Mouse (Mus musculus) ES-Bruce4 (cell line): Measurements from ENCODE around the gene Pdcd1lg2. TPM values are rescaled to one million over a fixed set of nuclear protein-coding genes. Genes with fewer than 3 reads are reported as not detected.

Experiments used
- H3K27ac ChIP-seq: 2 replicates; pipeline ENCODE4 v1.5.1; 2012; ENCODE audit warnings: low read length, inconsistent platforms; ENCODE audit not compliant: insufficient read depth
- H3K27me3 ChIP-seq: 2 replicates; pipeline ENCODE4 v1.6.1; 2012; ENCODE audit warnings: mild to moderate bottlenecking, low read length, inconsistent platforms; ENCODE audit not compliant: control insufficient read depth, poor library complexity, insufficient read depth, severe bottlenecking
- H3K36me3 ChIP-seq: 2 replicates; pipeline ENCODE4 v1.6.1; 2012; ENCODE audit warnings: inconsistent platforms, mild to moderate bottlenecking, low read length, moderate library complexity; ENCODE audit not compliant: control insufficient read depth, poor library complexity, insufficient read depth, severe bottlenecking
- H3K4me1 ChIP-seq: one replicate; pipeline ENCODE4 v1.8.1; 2011; ENCODE audit warnings: low read length; ENCODE audit not compliant: control insufficient read depth, insufficient read depth
- H3K4me3 ChIP-seq: 2 replicates; pipeline ENCODE4 v1.5.1; 2011; ENCODE audit warnings: low read depth, mild to moderate bottlenecking, low read length
- H3K9ac ChIP-seq: 2 replicates; pipeline ENCODE4 v1.6.1; 2012; ENCODE audit warnings: low read depth, mild to moderate bottlenecking, inconsistent platforms; ENCODE audit not compliant: poor library complexity, severe bottlenecking
- H3K9me3 ChIP-seq: replicated peaks from 2 replicates; pipeline ENCODE4 v1.6.1; 2012; ENCODE audit warnings: mild to moderate bottlenecking, low read length, inconsistent platforms; ENCODE audit not compliant: control insufficient read depth, poor library complexity, insufficient read depth, severe bottlenecking
- CTCF ChIP-seq: IDR thresholded peaks from one replicate; pipeline ENCODE4 v1.8.1; 2011; ENCODE audit warnings: low read depth, low read length
- EP300 ChIP-seq: IDR thresholded peaks from 2 replicates; pipeline ENCODE4 v1.6.1; 2011; ENCODE audit warnings: low read depth, low read length; ENCODE audit not compliant: insufficient read depth
- POLR2A ChIP-seq: IDR thresholded peaks from one replicate; pipeline ENCODE4 v1.8.1; 2011; ENCODE audit warnings: low read length; ENCODE audit not compliant: insufficient read depth
- polyA plus RNA-seq: library from polyadenylated mRNA; stranded (reverse); fragments of >200 nt; gene quantifications from 2 replicates; pipeline ENCODE4 v1.2.4, GENCODE M21; 2011; ENCODE audit warnings: low read depth; ENCODE audit not compliant: missing spikeins, insufficient read depth, insufficient read length

Gene Pdcd1lg2
- polyA plus RNA-seq, 1 experiment, result not detected

GRCm38 (mm10) chr19:29399786-29400185 lies 10.9 kb upstream of the Pdcd1lg2 start:
- H3K27ac ChIP-seq, result no peak overlapping the region
- H3K27me3 ChIP-seq, result no peaks in the 10 kb centered on the region
- H3K4me1 ChIP-seq, result no peaks in the 10 kb centered on the region
- peaks cover 7% of the 10 kb centered on the region; the same call in 1 of the 2 replicates for H3K9me3 ChIP-seq
- no peak overlapping the region for H3K4me3 ChIP-seq
- no peak overlapping the region for H3K9ac ChIP-seq
- H3K36me3 ChIP-seq, result no peaks in the 10 kb centered on the region
- TF ChIP-seq CTCF (no peak), POLR2A (no peak), EP300 (no peak)

- TF ChIP-seq POLR2A (no peak), EP300 (no peak), CTCF (no peak)
- peaks cover 7% of the 10 kb centered on the region; the same call in 1 of the 2 replicates for H3K9me3 ChIP-seq
- no peak overlapping the region for H3K4me3 ChIP-seq
Measured at GRCm38 (mm10) chr19:29400466-29400865, 10.3 kb upstream of the Pdcd1lg2 start.

GRCm38 (mm10) chr19:29402621-29403020 lies 8.1 kb upstream of the Pdcd1lg2 start:
- no peak overlapping the region for H3K4me3 ChIP-seq
- H3K27ac ChIP-seq, result no peak overlapping the region
- H3K4me1 ChIP-seq, result no peaks in the 10 kb centered on the region
- no peaks in the 10 kb centered on the region for H3K36me3 ChIP-seq
- H3K9me3 ChIP-seq, result peaks cover 5% of the 10 kb centered on the region; the same call in 1 of the 2 replicates
- no peak overlapping the region for H3K9ac ChIP-seq
- no peak for TF ChIP-seq POLR2A
- no peak for TF ChIP-seq CTCF
- no peak for TF ChIP-seq EP300
- no peaks in the 10 kb centered on the region for H3K27me3 ChIP-seq

More at GRCm38 (mm10) chr19:29400466-29400865, 10.3 kb upstream of the Pdcd1lg2 start:
- no peaks in the 10 kb centered on the region for H3K36me3 ChIP-seq
- no peak overlapping the region for H3K27ac ChIP-seq
- H3K9ac ChIP-seq, result no peak overlapping the region
- no peaks in the 10 kb centered on the region for H3K27me3 ChIP-seq
- H3K4me1 ChIP-seq, result no peaks in the 10 kb centered on the region

- no peaks in the 10 kb centered on the region for H3K9me3 ChIP-seq
- no peaks in the 10 kb centered on the region for H3K4me1 ChIP-seq
- no peaks in the 10 kb centered on the region for H3K36me3 ChIP-seq
- H3K27me3 ChIP-seq, result no peaks in the 10 kb centered on the region
- no peak overlapping the region for H3K4me3 ChIP-seq
- no peak overlapping the region for H3K27ac ChIP-seq
- TF ChIP-seq EP300, result no peak
- H3K9ac ChIP-seq, result no peak overlapping the region
Measured at GRCm38 (mm10) chr19:29403251-29403650, 7.5 kb upstream of the Pdcd1lg2 start.

GRCm38 (mm10) chr19:29405388-29405787 lies 5.3 kb upstream of the Pdcd1lg2 start:
- Histone ChIP-seq H3K27ac (no peak overlapping the region), H3K9me3 (no peaks in the 10 kb centered on the region), H3K27me3 (no peaks in the 10 kb centered on the region), H3K4me3 (no peak overlapping the region), H3K4me1 (no peaks in the 10 kb centered on the region), H3K36me3 (no peaks in the 10 kb centered on the region), H3K9ac (no peak overlapping the region)
- TF ChIP-seq EP300 (no peak), POLR2A (no peak), CTCF (no peak)

GRCm38 (mm10) chr19:29406042-29407017 lies 4.4 kb upstream of the Pdcd1lg2 start:
- H3K27ac ChIP-seq, result no peak overlapping the region
- H3K4me1 ChIP-seq, result no peaks in the 10 kb centered on the region
- H3K9ac ChIP-seq, result no peak overlapping the region
- TF ChIP-seq POLR2A, result no peak
- no peaks in the 10 kb centered on the region for H3K27me3 ChIP-seq
- no peak overlapping the region for H3K4me3 ChIP-seq
- H3K9me3 ChIP-seq, result no peaks in the 10 kb centered on the region
- no peaks in the 10 kb centered on the region for H3K36me3 ChIP-seq
